Mouse (Mus musculus) heart, postnatal 0 days (tissue): ENCODE data around the gene Fpgs. TPM values are rescaled to one million over a fixed set of nuclear protein-coding genes. Genes with fewer than 3 reads are reported as not detected.
A peak's percentile ranks its signal among the peaks of the same experiment; 100 is the strongest.

Source experiments
- ATAC-seq: fragments of 200-750 bp; cut with Nextera tagmentation; 2 replicates; pipeline ENCODE4 v1.8.0; 2017; ENCODE audit warnings: low read depth, moderate number of reproducible peaks, moderate library complexity; ENCODE audit not compliant: insufficient read depth
- DNase-seq: peaks from one replicate; pipeline ENCODE4 v3.0.0-alpha.2; 2016; ENCODE audit warnings: low spot score
- H3K27ac ChIP-seq: fragments of 300-500 bp; sonication (generic); 2 replicates; pipeline ENCODE4 v1.5.1; 2014; ENCODE audit warnings: low read depth, mild to moderate bottlenecking
- H3K27me3 ChIP-seq: fragments of 300-500 bp; sonication (generic); 2 replicates; pipeline ENCODE4 v1.6.1; 2014; ENCODE audit warnings: low read length, mixed read lengths; ENCODE audit not compliant: control insufficient read depth, insufficient read depth
- H3K36me3 ChIP-seq: fragments of 300-500 bp; sonication (generic); replicated peaks from 2 replicates; pipeline ENCODE4 v1.6.1; 2014; ENCODE audit warnings: low read length, mixed read lengths; ENCODE audit not compliant: control insufficient read depth, insufficient read depth
- H3K4me1 ChIP-seq: fragments of 300-500 bp; sonication (generic); 2 replicates; pipeline ENCODE4 v1.6.1; 2014; ENCODE audit warnings: antibody characterized with exemption; ENCODE audit not compliant: control insufficient read depth, insufficient read depth
- H3K4me2 ChIP-seq: fragments of 300-500 bp; sonication (generic); 2 replicates; pipeline ENCODE4 v1.6.1; 2014; ENCODE audit warnings: low read depth, mild to moderate bottlenecking, low read length, moderate library complexity
- H3K4me3 ChIP-seq: fragments of 300-500 bp; sonication (generic); 2 replicates; pipeline ENCODE4 v1.5.1; 2014; ENCODE audit warnings: low read depth, low read length
- H3K9ac ChIP-seq: fragments of 300-500 bp; sonication (generic); replicated peaks from 2 replicates; pipeline ENCODE4 v1.6.1; 2014; ENCODE audit warnings: low read depth, low read length, mixed read lengths
- H3K9me3 ChIP-seq: fragments of 300-500 bp; sonication (generic); replicated peaks from 2 replicates; pipeline ENCODE4 v1.6.1; 2016; ENCODE audit warnings: low read length; ENCODE audit not compliant: control insufficient read depth
- CTCF ChIP-seq: IDR thresholded peaks from 2 replicates; pipeline ENCODE4 v1.5.1; 2016; ENCODE audit warnings: antibody characterized with exemption, control low read depth, low read depth
- EP300 ChIP-seq: IDR thresholded peaks from 2 replicates; pipeline ENCODE4 v1.6.1; 2016; ENCODE audit warnings: antibody characterized with exemption, low read depth
- WGBS: fragments of 180-500 bp; shearing (Covaris S2); extraction: QIAGEN DNeasy Blood & Tissue Kit; methylation state at CpG from one replicate; pipeline ENCODE4 v1.1.7; 2014; 5-methylcytosine and 5-hydroxymethylcytosine counted together
- polyA plus RNA-seq: library from polyadenylated mRNA; unstranded; fragments of >200 nt; fragmentation: Nextera tagmentation; extraction: Ambion mirVana; gene quantifications from 2 replicates; pipeline ENCODE4 v1.2.1, GENCODE M21; 2015
- total RNA-seq: library from RNA; depleted of rRNA; stranded (reverse); fragments of >200 nt; gene quantifications from 2 replicates; pipeline ENCODE4 v1.2.3, GENCODE M21; 2014; ENCODE audit warnings: low replicate concordance

Gene Fpgs
- total and polyA plus RNA-seq, 2 experiments from 2014 or later: 10.9 to 13.6 TPM

GRCm38 (mm10) chr2:32708643-32709042 lies 4.7 kb upstream of the Fpgs start:
- peaks cover 9% of the 10 kb centered on the region for H3K4me1 ChIP-seq
- peak; percentile 53 for DNase-seq
- no peaks in the 10 kb centered on the region for H3K27me3 ChIP-seq
- H3K27ac ChIP-seq: no peak overlapping the region
- no peak for TF ChIP-seq EP300
- TF ChIP-seq CTCF: peak; percentile 81
- 41% methylated on average over 3 of the region's 3 CpGs for WGBS
- H3K36me3 ChIP-seq: peaks cover 73% of the 10 kb centered on the region
- no peak overlapping the region for H3K4me2 ChIP-seq
- H3K9me3 ChIP-seq: no peaks in the 10 kb centered on the region
- ATAC-seq: no peak
- H3K9ac ChIP-seq: no peak overlapping the region
- no peak overlapping the region for H3K4me3 ChIP-seq

- no peak for DNase-seq
- peaks cover 81% of the 10 kb centered on the region for H3K36me3 ChIP-seq
Observed at GRCm38 (mm10) chr2:32706971-32707370, 3.0 kb upstream of the Fpgs start.

GRCm38 (mm10) chr2:32705018-32705417 lies 1.1 kb upstream of the Fpgs start:
- no peak overlapping the region for H3K9ac ChIP-seq
- peaks cover 71% of the 10 kb centered on the region for H3K36me3 ChIP-seq
- 86% methylated on average over 7 of the region's 7 CpGs for WGBS
- H3K9me3 ChIP-seq: no peaks in the 10 kb centered on the region
- DNase-seq (no peak), ATAC-seq (no peak)
- H3K27ac ChIP-seq: no peak overlapping the region
- TF ChIP-seq CTCF (no peak), EP300 (no peak)
- H3K27me3 ChIP-seq: no peaks in the 10 kb centered on the region
- no peak overlapping the region for H3K4me3 ChIP-seq
- no peak overlapping the region for H3K4me2 ChIP-seq
- H3K4me1 ChIP-seq: no peaks in the 10 kb centered on the region

More at GRCm38 (mm10) chr2:32706971-32707370, 3.0 kb upstream of the Fpgs start:
- ATAC-seq: no peak
- Histone ChIP-seq H3K9ac (no peak overlapping the region), H3K27me3 (no peaks in the 10 kb centered on the region), H3K27ac (no peak overlapping the region), H3K4me2 (no peak overlapping the region), H3K4me1 (peaks cover 9% of the 10 kb centered on the region), H3K9me3 (no peaks in the 10 kb centered on the region), H3K4me3 (no peak overlapping the region)
- 89% methylated on average over 6 of the region's 6 CpGs for WGBS
- TF ChIP-seq EP300 (no peak), CTCF (no peak)

- 89% methylated on average over 8 of the region's 8 CpGs for WGBS
- H3K27ac ChIP-seq: no peak overlapping the region
- H3K27me3 ChIP-seq: no peaks in the 10 kb centered on the region
- TF ChIP-seq EP300: no peak
- TF ChIP-seq CTCF: no peak
- H3K9ac ChIP-seq: no peak overlapping the region
- H3K9me3 ChIP-seq: no peaks in the 10 kb centered on the region
- peaks cover 52% of the 10 kb centered on the region for H3K36me3 ChIP-seq
- no peaks in the 10 kb centered on the region for H3K4me1 ChIP-seq
- H3K4me2 ChIP-seq: no peak overlapping the region
- no peak for DNase-seq
- no peak for ATAC-seq
- H3K4me3 ChIP-seq: no peak overlapping the region
Observed at GRCm38 (mm10) chr2:32703046-32703445, 899 bp downstream of the Fpgs start.

- TF ChIP-seq EP300 (no peak), CTCF (no peak)
- Histone ChIP-seq H3K4me3 (no peak overlapping the region), H3K9ac (no peak overlapping the region), H3K9me3 (no peaks in the 10 kb centered on the region), H3K4me1 (no peaks in the 10 kb centered on the region), H3K4me2 (no peak overlapping the region), H3K36me3 (peaks cover 33% of the 10 kb centered on the region), H3K27ac (no peak overlapping the region), H3K27me3 (no peaks in the 10 kb centered on the region)
- 76% methylated on average over 14 of the region's 14 CpGs for WGBS
- ATAC-seq (no peak), DNase-seq (no peak)
Observed at GRCm38 (mm10) chr2:32700966-32701743, 2.8 kb downstream of the Fpgs start.

GRCm38 (mm10) chr2:32699680-32700079 lies 4.3 kb downstream of the Fpgs start:
- H3K27me3 ChIP-seq: no peaks in the 10 kb centered on the region
- no peak for DNase-seq
- no peak overlapping the region for H3K27ac ChIP-seq
- no peak for TF ChIP-seq EP300
- TF ChIP-seq CTCF: no peak
- H3K9me3 ChIP-seq: no peaks in the 10 kb centered on the region
- H3K4me2 ChIP-seq: no peak overlapping the region
- no peak for ATAC-seq
- 71% methylated on average over 6 of the region's 6 CpGs for WGBS
- H3K9ac ChIP-seq: no peak overlapping the region
- no peaks in the 10 kb centered on the region for H3K4me1 ChIP-seq
- peaks cover 18% of the 10 kb centered on the region for H3K36me3 ChIP-seq
- no peak overlapping the region for H3K4me3 ChIP-seq
